21 mouse cellular contexts compared by ENCODE assay signal in genomic region chr12:15684311-15684710, GRCm38 (mm10).
A peak's percentile ranks its signal among the peaks of the same experiment; 100 is the strongest.
DNase-seq lines count a peak whose midpoint lies in the region; ATAC-seq and TF ChIP-seq lines count a peak whose summit lies in the region.
"Had no signal": no experiment of that assay in that cellular context is flagged by ENCODE, and none has a peak within 500 bp of the region (broad histone marks: within the 10 kb centered on the region; RNA-seq: fewer than 3 reads in every experiment).

No protein-coding gene starts in this region.

- ATAC-seq in lung, embryonic 16.5 days (ENCODE audit: low read depth), result peak; percentile 43
- ATAC-seq in stomach, postnatal 0 days (ENCODE audit: low FRiP score, low TSS enrichment), result no peak
- ATAC-seq: activated CD4-positive, CD25-positive, alpha-beta regulatory T cell, adult 4 months; forebrain, embryonic 15.5 days; Patski had no signal

- no peak overlapping the region for H3K4me3 ChIP-seq in lung, embryonic 16.5 days (ENCODE audit: low read length)
- H3K4me3 ChIP-seq in stomach, postnatal 0 days (ENCODE audit: low read depth, low read length), result no peak overlapping the region
- H3K4me3 ChIP-seq: embryonic facial prominence, embryonic 12.5 days; forebrain, embryonic 15.5 days; heart, embryonic 10.5 days; hindbrain, embryonic 13.5 days had no signal

- H3K4me1 ChIP-seq in lung, embryonic 16.5 days (replicated peaks; ENCODE audit: control insufficient read depth, insufficient read depth, low read length), result no peaks in the 10 kb centered on the region
- H3K4me1 ChIP-seq in stomach, postnatal 0 days (replicated peaks; ENCODE audit: control insufficient read depth, insufficient read depth), result no peaks in the 10 kb centered on the region
- H3K4me1 ChIP-seq: embryonic facial prominence, embryonic 12.5 days; forebrain, embryonic 15.5 days; heart, embryonic 10.5 days; hindbrain, embryonic 13.5 days had no signal

- no peak overlapping the region for H3K9ac ChIP-seq in lung, embryonic 16.5 days (ENCODE audit: low read length)
- H3K9ac ChIP-seq in stomach, postnatal 0 days (ENCODE audit: low read length), result no peak overlapping the region
- H3K9ac ChIP-seq: embryonic facial prominence, embryonic 12.5 days; forebrain, embryonic 15.5 days; hindbrain, embryonic 13.5 days had no signal

- no peak overlapping the region for H3K4me2 ChIP-seq in lung, embryonic 16.5 days (ENCODE audit: low read depth, low read length)
- H3K4me2 ChIP-seq in stomach, postnatal 0 days (replicated peaks; ENCODE audit: low read depth), result no peak overlapping the region
- H3K4me2 ChIP-seq: embryonic facial prominence, embryonic 12.5 days; forebrain, embryonic 15.5 days; hindbrain, embryonic 13.5 days had no signal

- H3K9me3 ChIP-seq in lung, embryonic 16.5 days (ENCODE audit: control insufficient read depth, low read length), result no peaks in the 10 kb centered on the region
- H3K9me3 ChIP-seq in stomach, postnatal 0 days (ENCODE audit: control insufficient read depth, low read length), result no peaks in the 10 kb centered on the region
- H3K9me3 ChIP-seq: embryonic facial prominence, embryonic 12.5 days; forebrain, embryonic 15.5 days; heart, embryonic 10.5 days; hindbrain, embryonic 13.5 days had no signal

- peak; percentile 10 for DNase-seq in CD4-positive, CD25-positive, alpha-beta regulatory T cell, adult 2 months (ENCODE audit: low read depth, low spot score)
- peak; percentile 10 for DNase-seq in induced T-regulatory cell, adult 2 months (ENCODE audit: low read depth)
- DNase-seq in lung, postnatal 25 days (ENCODE audit: low spot score), result peak; percentile 63
- DNase-seq in adrenal gland, adult 18-20 months (ENCODE audit: low spot score in 2 of 2), result no peak
- DNase-seq in spleen, adult 18-20 months, result no peak
- DNase-seq in Muller cell, postnatal 12 days (ENCODE audit: inconsistent ontology term), result no peak
- no peak for DNase-seq in stomach, postnatal 0 days (ENCODE audit: low spot score)
- DNase-seq: adrenal gland, adult 2 months; adrenal gland, postnatal 25 days; cerebellum, adult 2 months; cerebellum, postnatal 10 days; heart, adult 18-20 months; heart, postnatal 10 days; heart, postnatal 4 days had no signal

- H3K27ac ChIP-seq in lung, embryonic 16.5 days (ENCODE audit: low read length), result no peak overlapping the region
- no peak overlapping the region for H3K27ac ChIP-seq in stomach, postnatal 0 days (replicated peaks)
- H3K27ac ChIP-seq: embryonic facial prominence, embryonic 12.5 days; forebrain, embryonic 15.5 days; heart, embryonic 10.5 days; hindbrain, embryonic 13.5 days had no signal

- H3K27me3 ChIP-seq in lung, embryonic 16.5 days (ENCODE audit: control insufficient read depth, insufficient read depth, low read depth, low read length), result no peaks in the 10 kb centered on the region
- H3K27me3 ChIP-seq in stomach, postnatal 0 days (ENCODE audit: control insufficient read depth, insufficient read depth, low read length), result no peaks in the 10 kb centered on the region
- H3K27me3 ChIP-seq: embryonic facial prominence, embryonic 12.5 days; forebrain, embryonic 15.5 days; hindbrain, embryonic 13.5 days had no signal

- no peaks in the 10 kb centered on the region for H3K36me3 ChIP-seq in lung, embryonic 16.5 days (ENCODE audit: control insufficient read depth, insufficient read depth, low read length)
- no peaks in the 10 kb centered on the region for H3K36me3 ChIP-seq in stomach, postnatal 0 days (ENCODE audit: control insufficient read depth, insufficient read depth, low read length)
- H3K36me3 ChIP-seq: embryonic facial prominence, embryonic 12.5 days; forebrain, embryonic 15.5 days; heart, embryonic 10.5 days; hindbrain, embryonic 13.5 days had no signal

- 23% methylated on average over 5 of the region's 5 CpGs for WGBS in lung, embryonic 16.5 days
- 36% methylated on average over 5 of the region's 5 CpGs for WGBS in stomach, postnatal 0 days

- no peak for TF ChIP-seq CTCF in stomach, postnatal 0 days (IDR thresholded peaks at IDR 0.05; ENCODE audit: low read depth)

- no peak for TF ChIP-seq EP300 in stomach, postnatal 0 days (optimal IDR thresholded peaks at IDR 0.05)

Comparison
In these comparisons a context has a peak if more than half of its experiments do, and no peak if none do; other contexts are left out.
1. DNase-seq: peak in CD4-positive, CD25-positive, alpha-beta regulatory T cell, adult 2 months (single experiment), induced T-regulatory cell, adult 2 months (single experiment) and lung, postnatal 25 days (single experiment); none in adrenal gland, adult 18-20 months (0 of 2), spleen, adult 18-20 months (0 of 2), Muller cell, postnatal 12 days (single experiment) and stomach, postnatal 0 days (single experiment).